Mouse (Mus musculus) thymus, adult 2 months (tissue): ENCODE measurements around the gene Gm11937.

Experiments
- CTCF ChIP-seq: fragments of 200-500 bp; IDR thresholded peaks from 2 replicates; pipeline ENCODE4 v1.5.1; 2012; ENCODE audit warnings: mild to moderate bottlenecking, control low read depth, low read length, moderate library complexity, borderline replicate concordance; ENCODE audit not compliant: control insufficient read depth, poor library complexity, insufficient read depth; ENCODE audit errors: extremely low read depth
- POLR2A ChIP-seq: fragments of 200-500 bp; IDR thresholded peaks from 2 replicates; pipeline ENCODE4 v1.6.1; 2012; ENCODE audit warnings: mild to moderate bottlenecking, low read length, control low read depth, moderate library complexity; ENCODE audit not compliant: control insufficient read depth, poor library complexity, insufficient read depth; ENCODE audit errors: extremely low read depth

- TF ChIP-seq POLR2A: no peak
- no peak for TF ChIP-seq CTCF
Measured at GRCm38 (mm10) chr11:99637086-99637485, 27.1 kb upstream of the Gm11937 start.
